Mouse (Mus musculus) olfactory bulb, adult 2 months (tissue): ENCODE data around the gene Kdsr.

Experiments
- CTCF ChIP-seq: fragments of 200-500 bp; IDR thresholded peaks from 2 replicates; pipeline ENCODE4 v1.5.1; 2012; ENCODE audit warnings: low read depth, mild to moderate bottlenecking, low read length, moderate library complexity; ENCODE audit not compliant: insufficient read depth
- POLR2A ChIP-seq: fragments of 200-500 bp; IDR thresholded peaks from 2 replicates; pipeline ENCODE4 v1.6.1; 2012; ENCODE audit warnings: mild to moderate bottlenecking, low read depth, low read length, moderate library complexity; ENCODE audit not compliant: insufficient read depth

- TF ChIP-seq CTCF = no peak
- TF ChIP-seq POLR2A = no peak
These were observed 10.8 kb downstream of the Kdsr start for GRCm38 (mm10) chr1:106748555-106749315.
